Mouse (Mus musculus): ENCODE results near the gene Zfp523. TPM values are rescaled to one million over a fixed set of nuclear protein-coding genes. Genes with fewer than 3 reads are reported as not detected.

Gene Zfp523
- polyA plus RNA-seq, 1 experiment from 2014 or later, result 27.1 TPM

DNA sequence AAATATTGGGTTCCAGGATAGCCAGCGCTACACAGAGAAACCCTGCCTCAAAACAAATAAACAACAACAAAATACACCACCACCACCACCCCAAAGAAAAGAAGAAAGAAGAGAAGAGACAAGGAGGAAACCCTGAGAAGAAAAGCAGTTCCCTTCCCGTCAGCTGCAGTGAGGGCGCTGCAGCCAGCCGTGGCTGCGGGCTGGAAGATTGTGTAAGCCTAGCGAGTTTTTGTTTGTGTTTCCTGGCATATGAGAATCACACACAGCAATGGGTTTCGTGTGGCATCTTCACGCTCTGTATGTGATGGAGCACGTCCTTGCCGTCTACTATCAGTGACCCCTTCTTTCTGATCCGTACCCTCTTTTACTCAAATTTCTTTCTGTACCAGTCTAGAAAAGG, 69.7 kb downstream of the Zfp523 start:
- Histone ChIP-seq H3K9ac (no peak overlapping the region), H3K4me3 (no peak overlapping the region), H3K9me3 (replicated peaks) (no peaks in the 10 kb centered on the region), H3K27me3 (replicated peaks) (no peaks in the 10 kb centered on the region), H3K4me2 (no peak overlapping the region), H3K4me1 (replicated peaks) (peaks cover 48% of the 10 kb centered on the region), H3K36me3 (peaks cover 9% of the 10 kb centered on the region), H3K27ac (ENCODE audit: poor library complexity, severe bottlenecking) (no peak overlapping the region)
- no peak for ATAC-seq (ENCODE audit: insufficient number of reproducible peaks, low FRiP score)
- WGBS, result 73% methylated on average over 11 of the region's 11 CpGs

DNA sequence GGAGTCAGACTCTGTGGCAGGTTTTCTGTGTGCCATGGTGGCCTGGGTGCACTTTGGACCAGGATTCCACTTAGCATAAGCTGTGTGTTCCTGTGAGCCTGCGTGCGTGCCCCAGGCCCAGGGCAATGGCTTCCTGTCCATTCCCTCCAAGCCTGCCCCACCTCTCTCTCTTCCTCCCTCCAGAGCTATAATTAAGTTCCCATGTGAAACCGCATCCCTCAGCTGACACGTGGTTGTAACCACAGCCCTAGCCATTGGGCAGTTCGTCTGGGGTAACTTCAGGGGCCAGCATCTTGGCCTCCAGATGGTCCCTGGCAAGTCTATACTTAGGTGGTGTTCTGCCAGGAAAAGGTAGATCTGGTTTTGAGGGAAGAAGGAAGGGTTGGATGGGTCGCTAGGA, 70.7 kb downstream of the Zfp523 start:
- H3K4me3 ChIP-seq, result no peak overlapping the region
- no peaks in the 10 kb centered on the region for H3K27me3 ChIP-seq (replicated peaks)
- H3K27ac ChIP-seq (ENCODE audit: poor library complexity, severe bottlenecking), result no peak overlapping the region
- H3K9me3 ChIP-seq (replicated peaks), result no peaks in the 10 kb centered on the region
- no peak overlapping the region for H3K9ac ChIP-seq
- 48% methylated on average over 6 of the region's 6 CpGs for WGBS
- no peak for ATAC-seq (ENCODE audit: insufficient number of reproducible peaks, low FRiP score)
- no peak overlapping the region for H3K4me2 ChIP-seq
- peaks cover 45% of the 10 kb centered on the region for H3K4me1 ChIP-seq (replicated peaks)
- H3K36me3 ChIP-seq, result peaks cover 4% of the 10 kb centered on the region

DNA sequence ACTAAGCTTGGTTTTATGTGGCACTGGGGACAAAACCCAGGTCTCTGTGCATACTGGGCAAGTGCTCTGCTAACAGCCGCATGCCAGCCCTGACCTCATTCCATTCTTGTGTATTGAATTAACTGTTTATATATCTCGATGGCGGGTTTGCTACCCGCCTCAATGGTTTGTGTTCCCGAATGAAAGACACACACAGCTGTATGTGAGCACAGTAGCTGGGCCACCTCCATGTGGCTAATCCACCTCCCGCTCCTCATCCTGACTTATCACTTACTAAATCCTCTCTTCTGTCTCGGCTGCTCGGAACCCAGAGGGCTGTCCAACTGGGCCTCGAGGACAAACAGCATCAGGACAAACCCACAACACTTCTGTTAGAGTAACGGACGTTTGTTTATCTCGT, 72.1 kb downstream of the Zfp523 start:
- Histone ChIP-seq H3K4me2 (no peak overlapping the region), H3K27me3 (replicated peaks) (no peaks in the 10 kb centered on the region), H3K4me3 (no peak overlapping the region), H3K27ac (ENCODE audit: poor library complexity, severe bottlenecking) (no peak overlapping the region), H3K9me3 (replicated peaks) (no peaks in the 10 kb centered on the region), H3K9ac (no peak overlapping the region), H3K36me3 (no peaks in the 10 kb centered on the region; the same call in 1 of the 2 replicates), H3K4me1 (replicated peaks) (peaks cover 44% of the 10 kb centered on the region)
- no peak for ATAC-seq (ENCODE audit: insufficient number of reproducible peaks, low FRiP score)
- WGBS, result 71% methylated on average over 12 of the region's 12 CpGs

DNA sequence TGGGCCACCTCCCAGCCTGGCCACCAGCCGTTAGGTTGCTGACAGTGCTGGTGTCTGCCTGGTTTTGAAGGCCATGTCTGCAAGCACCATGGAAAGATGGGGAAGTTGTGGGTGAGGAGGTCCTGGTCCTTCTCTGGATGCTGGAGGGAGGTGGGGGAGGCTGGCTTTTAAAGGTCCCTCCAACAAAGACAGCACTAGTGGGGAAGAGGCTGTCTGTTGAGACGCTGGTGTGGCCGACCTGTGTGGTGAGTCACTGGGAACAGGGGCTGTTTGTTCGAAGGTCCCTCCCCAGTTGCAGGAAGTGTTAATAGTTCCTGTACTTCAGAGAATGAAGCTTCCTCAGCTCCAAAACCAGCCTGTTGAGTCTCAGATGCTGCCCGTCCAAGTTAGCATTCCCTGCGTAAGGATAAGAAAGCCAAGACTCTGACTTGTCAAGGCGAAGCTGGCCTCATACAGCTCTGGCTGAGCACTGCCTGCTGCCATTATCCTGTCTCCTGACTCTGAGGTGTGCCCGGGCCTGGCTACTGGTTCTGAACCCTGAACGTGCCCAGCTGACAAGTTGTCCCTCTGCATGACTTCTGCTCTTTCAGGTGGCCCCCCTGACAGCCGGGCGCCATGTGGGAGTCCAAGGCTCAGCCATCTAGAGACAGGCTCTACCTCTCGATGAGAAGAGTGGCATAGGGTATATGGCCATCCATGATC, 74.8 kb downstream of the Zfp523 start:
- Histone ChIP-seq H3K27ac (ENCODE audit: poor library complexity, severe bottlenecking) (no peak overlapping the region), H3K4me2 (no peak overlapping the region), H3K4me1 (replicated peaks) (peaks cover 41% of the 10 kb centered on the region), H3K4me3 (no peak overlapping the region), H3K36me3 (no peaks in the 10 kb centered on the region), H3K9me3 (replicated peaks) (no peaks in the 10 kb centered on the region), H3K27me3 (replicated peaks) (no peaks in the 10 kb centered on the region), H3K9ac (no peak overlapping the region)
- ATAC-seq (ENCODE audit: insufficient number of reproducible peaks, low FRiP score), result no peak
- 68% methylated on average over 12 of the region's 12 CpGs for WGBS

DNA sequence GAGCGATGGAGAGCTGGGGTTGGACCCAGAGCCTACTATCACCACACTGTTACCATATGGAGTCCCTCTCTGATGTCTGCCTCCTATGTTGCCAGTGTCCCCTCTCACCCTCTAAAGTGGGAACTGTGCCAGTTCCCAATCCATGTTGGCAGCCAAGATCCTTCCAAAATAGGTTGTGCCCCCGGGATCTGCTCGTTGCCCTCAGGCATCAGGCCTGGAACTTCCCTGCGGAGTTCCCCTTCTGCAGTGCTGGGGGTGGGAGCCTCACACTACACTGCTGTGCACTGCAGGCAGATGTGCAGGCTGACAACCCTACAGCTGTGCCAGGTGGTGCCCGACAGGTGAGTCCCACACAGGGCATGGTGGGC, 75.3 kb downstream of the Zfp523 start:
- no peaks in the 10 kb centered on the region for H3K36me3 ChIP-seq
- no peaks in the 10 kb centered on the region for H3K27me3 ChIP-seq (replicated peaks)
- no peaks in the 10 kb centered on the region for H3K9me3 ChIP-seq (replicated peaks)
- no peak overlapping the region for H3K4me3 ChIP-seq
- H3K4me2 ChIP-seq, result no peak overlapping the region
- H3K4me1 ChIP-seq (replicated peaks), result peaks cover 43% of the 10 kb centered on the region
- ATAC-seq (ENCODE audit: insufficient number of reproducible peaks, low FRiP score), result no peak
- no peak overlapping the region for H3K9ac ChIP-seq
- 84% methylated on average over 5 of the region's 5 CpGs for WGBS
- no peak overlapping the region for H3K27ac ChIP-seq (ENCODE audit: poor library complexity, severe bottlenecking)

DNA sequence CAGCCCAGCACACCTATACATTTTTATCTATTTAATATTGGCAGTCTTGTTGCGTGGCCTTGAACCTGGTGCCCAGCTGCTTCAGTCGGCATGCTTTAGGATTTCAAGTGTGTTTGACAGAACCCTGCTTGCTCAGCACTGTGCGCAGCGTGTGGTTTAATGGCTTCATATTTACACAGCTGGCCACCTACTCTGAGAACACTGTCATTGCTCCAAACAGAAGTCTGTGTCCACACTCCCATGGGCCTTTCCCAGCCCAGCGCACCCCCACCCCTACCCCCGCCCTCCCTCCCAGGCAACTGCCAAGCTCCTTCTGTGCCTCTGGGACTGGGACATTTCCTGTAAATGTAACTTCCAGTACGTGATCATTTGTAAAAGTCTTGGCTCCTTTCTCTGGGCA, 76.3 kb downstream of the Zfp523 start:
- Histone ChIP-seq H3K9me3 (replicated peaks) (no peaks in the 10 kb centered on the region), H3K27me3 (replicated peaks) (no peaks in the 10 kb centered on the region), H3K36me3 (no peaks in the 10 kb centered on the region), H3K4me2 (no peak overlapping the region), H3K4me1 (replicated peaks) (peaks cover 42% of the 10 kb centered on the region), H3K4me3 (no peak overlapping the region), H3K27ac (ENCODE audit: poor library complexity, severe bottlenecking) (no peak overlapping the region), H3K9ac (no peak overlapping the region)
- no peak for ATAC-seq (ENCODE audit: insufficient number of reproducible peaks, low FRiP score)
- WGBS, result 84% methylated on average over 7 of the region's 7 CpGs

DNA sequence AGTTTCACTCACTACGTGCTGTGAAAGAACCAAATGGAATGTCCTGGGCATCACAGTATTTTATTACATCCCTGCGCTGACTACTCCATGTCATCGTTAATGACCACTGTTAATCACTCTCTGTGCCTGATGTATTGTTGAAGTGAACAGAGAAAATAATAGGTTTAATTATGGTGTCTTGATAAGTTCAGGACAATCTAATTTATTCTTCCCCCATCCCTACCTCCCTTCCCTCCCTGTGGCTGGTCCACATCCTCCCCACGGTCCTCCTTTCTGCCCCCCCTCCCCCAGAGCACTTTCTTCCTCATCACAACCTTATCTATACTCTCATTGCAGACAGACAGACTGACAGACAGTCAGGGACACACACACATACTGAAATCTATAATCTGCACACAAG, 77.9 kb downstream of the Zfp523 start:
- H3K4me1 ChIP-seq (replicated peaks), result peaks cover 37% of the 10 kb centered on the region
- H3K4me3 ChIP-seq, result no peak overlapping the region
- no peak overlapping the region for H3K9ac ChIP-seq
- no peak overlapping the region for H3K4me2 ChIP-seq
- H3K36me3 ChIP-seq, result peaks cover 9% of the 10 kb centered on the region; the same call in 1 of the 2 replicates
- H3K9me3 ChIP-seq (replicated peaks), result peaks cover 5% of the 10 kb centered on the region; the same call in 1 of the 2 replicates
- 69% methylated on average over 4 of the region's 4 CpGs for WGBS
- H3K27ac ChIP-seq (ENCODE audit: poor library complexity, severe bottlenecking), result no peak overlapping the region
- ATAC-seq (ENCODE audit: insufficient number of reproducible peaks, low FRiP score), result no peak
- H3K27me3 ChIP-seq (replicated peaks), result no peaks in the 10 kb centered on the region

Other genes with a start within 250 kb of the Zfp523 start
- 0.23 and 1.1 TPM in 2 replicates for gene Tcp11, start 96.5 kb upstream of the Zfp523 start, polyA plus RNA-seq (2016; fragmentation: Nextera tagmentation; extraction: Ambion mirVana)
- 1.1 and 1.2 TPM in 2 replicates for gene Scube3, start 35.0 kb upstream of the Zfp523 start, polyA plus RNA-seq (2016; fragmentation: Nextera tagmentation; extraction: Ambion mirVana)
- gene Def6, start 30.6 kb downstream of the Zfp523 start, polyA plus RNA-seq (2016; fragmentation: Nextera tagmentation; extraction: Ambion mirVana), result 3.3 and 4.9 TPM in 2 replicates
- gene Ppard, start 55.6 kb downstream of the Zfp523 start, polyA plus RNA-seq (2016; fragmentation: Nextera tagmentation; extraction: Ambion mirVana), result 1.1 and 1.4 TPM in 2 replicates
- 21.8 and 23.0 TPM in 2 replicates for gene Fance, start 136.4 kb downstream of the Zfp523 start, polyA plus RNA-seq (2016; fragmentation: Nextera tagmentation; extraction: Ambion mirVana)
- gene Rpl10a, start 151.3 kb downstream of the Zfp523 start, polyA plus RNA-seq (2016; fragmentation: Nextera tagmentation; extraction: Ambion mirVana), result 301 and 344 TPM in 2 replicates
- 7.9 and 8.1 TPM in 2 replicates for gene Tead3, start 173.7 kb downstream of the Zfp523 start, polyA plus RNA-seq (2016; fragmentation: Nextera tagmentation; extraction: Ambion mirVana)
- 3.7 and 4.6 TPM in 2 replicates for gene Tulp1, start 188.1 kb downstream of the Zfp523 start, polyA plus RNA-seq (2016; fragmentation: Nextera tagmentation; extraction: Ambion mirVana)